9 mouse cellular contexts compared by ENCODE assay signal in the genomic region with DNA sequence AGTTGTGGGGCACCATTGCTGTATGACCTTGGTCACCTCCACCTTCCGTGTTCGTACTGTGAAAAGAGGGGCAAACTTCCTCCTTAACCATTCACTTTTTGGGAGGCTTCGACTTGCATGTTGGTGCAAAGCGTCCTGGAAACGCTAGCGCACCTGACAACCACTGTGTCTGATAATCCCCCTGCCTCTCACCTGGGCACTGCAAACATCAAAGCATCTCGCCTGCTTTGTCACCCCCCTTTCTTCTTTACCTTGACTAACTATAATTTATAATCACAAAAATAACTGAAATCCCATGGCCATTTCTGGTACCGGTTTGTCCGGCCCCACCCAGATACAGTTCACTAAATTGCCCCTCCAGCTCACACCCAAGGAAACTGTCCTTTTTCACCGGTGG. TPM values are rescaled to one million over a fixed set of nuclear protein-coding genes. Genes with fewer than 3 reads are reported as not detected.
DNase-seq lines count a peak whose midpoint lies in the region; ATAC-seq lines count a peak whose summit lies in the region.
"Had no signal": no experiment of that assay in that cellular context is flagged by ENCODE, and none has a peak within 500 bp of the region (broad histone marks: within the 10 kb centered on the region; RNA-seq: fewer than 3 reads in every experiment).

No protein-coding gene starts in this region.

- WGBS in heart, embryonic 10.5 days = 8% methylated on average over 10 of the region's 10 CpGs
- 9% methylated on average over 10 of the region's 10 CpGs for WGBS in forebrain, embryonic 11.5 days
- WGBS in liver, embryonic 12.5 days (ENCODE audit: insufficient replicate concordance) = 3% methylated on average over 10 of the region's 10 CpGs

- DNase-seq in heart, embryonic 10.5 days (ENCODE audit: low spot score) = no peak
- DNase-seq in heart, postnatal 25 days (ENCODE audit: low spot score) = no peak
- DNase-seq in 3T3-L1 (ENCODE audit: low read depth, low spot score) = peak; percentile 17
- DNase-seq in forebrain, embryonic 11.5 days (ENCODE audit: low spot score) = no peak
- no peak for DNase-seq in ovary, postnatal 14 days (ENCODE audit: low spot score)
- DNase-seq in natural killer cell, adult 2 months (ENCODE audit: low spot score in 2 of 2) = no peak
- no peak for DNase-seq in thymus, postnatal 25 days

- ATAC-seq in forebrain, embryonic 11.5 days (replicated peaks; ENCODE audit: low FRiP score) = no peak
- no peak for ATAC-seq in liver, embryonic 12.5 days

- peaks cover 8% of the 10 kb centered on the region for H3K36me3 ChIP-seq in heart, embryonic 10.5 days
- no peaks in the 10 kb centered on the region for H3K36me3 ChIP-seq in forebrain, embryonic 11.5 days (ENCODE audit: control insufficient read depth, insufficient read depth, low read length)
- peaks cover 22% of the 10 kb centered on the region for H3K36me3 ChIP-seq in liver, embryonic 12.5 days

- H3K4me1 ChIP-seq in heart, embryonic 10.5 days = peaks cover 44% of the 10 kb centered on the region
- H3K4me1 ChIP-seq in forebrain, embryonic 11.5 days (replicated peaks; ENCODE audit: control insufficient read depth, insufficient read depth, low read length) = peaks cover 15% of the 10 kb centered on the region
- peaks cover 47% of the 10 kb centered on the region for H3K4me1 ChIP-seq in liver, embryonic 12.5 days

- H3K9ac ChIP-seq in forebrain, embryonic 11.5 days (ENCODE audit: low read length) = peak overlapping the region; percentile 39
- peak overlapping the region; percentile 80 for H3K9ac ChIP-seq in liver, embryonic 12.5 days

- H3K27ac ChIP-seq in heart, embryonic 10.5 days = peak overlapping the region; percentile 92
- H3K27ac ChIP-seq in forebrain, embryonic 11.5 days (ENCODE audit: low read depth, low read length) = no peak overlapping the region
- H3K27ac ChIP-seq in liver, embryonic 12.5 days = peak overlapping the region; percentile 67

- peak overlapping the region; percentile 65 for H3K4me2 ChIP-seq in forebrain, embryonic 11.5 days (ENCODE audit: low read depth, low read length, severe bottlenecking)
- H3K4me2 ChIP-seq in liver, embryonic 12.5 days = peak overlapping the region; percentile 93

- peak overlapping the region; percentile 92 for H3K4me3 ChIP-seq in heart, embryonic 10.5 days
- H3K4me3 ChIP-seq in forebrain, embryonic 11.5 days (ENCODE audit: low read depth, low read length) = peak overlapping the region; percentile 87
- H3K4me3 ChIP-seq in liver, embryonic 12.5 days = peak overlapping the region; percentile 86

- H3K9me3 ChIP-seq in heart, embryonic 10.5 days = no peaks in the 10 kb centered on the region
- no peaks in the 10 kb centered on the region for H3K9me3 ChIP-seq in forebrain, embryonic 11.5 days (ENCODE audit: control insufficient read depth, low read length)
- H3K9me3 ChIP-seq in liver, embryonic 12.5 days (replicated peaks) = no peaks in the 10 kb centered on the region

- H3K27me3 ChIP-seq in heart, embryonic 10.5 days (ENCODE audit: insufficient read depth, poor library complexity, severe bottlenecking) = no peaks in the 10 kb centered on the region
- H3K27me3 ChIP-seq in forebrain, embryonic 11.5 days (ENCODE audit: control insufficient read depth, insufficient read depth, low read length) = no peaks in the 10 kb centered on the region
- no peaks in the 10 kb centered on the region for H3K27me3 ChIP-seq in liver, embryonic 12.5 days (replicated peaks)

- intact Hi-C loops in heart, postnatal 25 days (cut with DNase I) = loop anchor here (5.0 to 10.0 kb wide), 3 partner anchors 108 to 168 kb away; a partner anchor contains a TSS

RNA-seq across cellular contexts. Expression of a gene that starts 0.8 kb away (rescaled TPM):
- polyA plus RNA-seq in heart, embryonic 10.5 days (2016; fragmentation: Nextera tagmentation; extraction: Ambion mirVana) = 124 and 137 TPM in 2 replicates
- total RNA-seq in heart, postnatal 25 days (2021) = 10 to 100 TPM; 89.3 to 94.8 TPM
- polyA plus RNA-seq in forebrain, embryonic 11.5 days (2014; fragmentation: Nextera tagmentation; extraction: Ambion mirVana) = 204 and 232 TPM in 2 replicates
- polyA plus RNA-seq in liver, embryonic 12.5 days (2016; fragmentation: Nextera tagmentation; extraction: Ambion mirVana) = 71.5 and 72.9 TPM in 2 replicates

RNA-seq across cellular contexts. Expression of a gene that starts 2.0 kb away (rescaled TPM):
- 30.9 and 32.8 TPM in 2 replicates for polyA plus RNA-seq in heart, embryonic 10.5 days (2016; fragmentation: Nextera tagmentation; extraction: Ambion mirVana)
- total RNA-seq in heart, postnatal 25 days (2021) = 10 to 100 TPM; 12.0 to 12.6 TPM
- polyA plus RNA-seq in forebrain, embryonic 11.5 days (2014; fragmentation: Nextera tagmentation; extraction: Ambion mirVana) = 48.3 and 48.6 TPM in 2 replicates
- 12.4 TPM in 2 replicates for polyA plus RNA-seq in liver, embryonic 12.5 days (2016; fragmentation: Nextera tagmentation; extraction: Ambion mirVana)

RNA-seq across cellular contexts. Expression of a gene that starts 44.6 kb away (rescaled TPM):
- 0.51 and 0.84 TPM in 2 replicates for polyA plus RNA-seq in heart, embryonic 10.5 days (2016; fragmentation: Nextera tagmentation; extraction: Ambion mirVana)
- under 1 TPM; 0.36 to 0.70 TPM for total RNA-seq in heart, postnatal 25 days (2021)
- 1.3 and 2.7 TPM in 2 replicates for polyA plus RNA-seq in forebrain, embryonic 11.5 days (2014; fragmentation: Nextera tagmentation; extraction: Ambion mirVana)
- polyA plus RNA-seq in liver, embryonic 12.5 days (2016; fragmentation: Nextera tagmentation; extraction: Ambion mirVana) = 0.37 and 0.41 TPM in 2 replicates
- total RNA-seq: neutrophil, adult 5-6 weeks had no signal

RNA-seq across cellular contexts. Expression of a gene that starts 53.8 kb away (rescaled TPM):
- polyA plus RNA-seq in heart, embryonic 10.5 days (2016; fragmentation: Nextera tagmentation; extraction: Ambion mirVana) = 5.5 and 9.0 TPM in 2 replicates
- total RNA-seq in heart, postnatal 25 days (2021) = 1 to 10 TPM; 1.9 to 2.3 TPM
- 7.9 and 8.6 TPM in 2 replicates for polyA plus RNA-seq in forebrain, embryonic 11.5 days (2014; fragmentation: Nextera tagmentation; extraction: Ambion mirVana)
- polyA plus RNA-seq in liver, embryonic 12.5 days (2016; fragmentation: Nextera tagmentation; extraction: Ambion mirVana) = 13.2 and 14.5 TPM in 2 replicates
- total RNA-seq: neutrophil, adult 5-6 weeks had no signal

RNA-seq across cellular contexts. Expression of a gene that starts 56.2 kb away (rescaled TPM):
- 146 and 153 TPM in 2 replicates for polyA plus RNA-seq in heart, embryonic 10.5 days (2016; fragmentation: Nextera tagmentation; extraction: Ambion mirVana)
- total RNA-seq in heart, postnatal 25 days (2021) = 10 to 100 TPM; 80.9 to 87.7 TPM
- polyA plus RNA-seq in forebrain, embryonic 11.5 days (2014; fragmentation: Nextera tagmentation; extraction: Ambion mirVana) = 217 and 242 TPM in 2 replicates
- polyA plus RNA-seq in liver, embryonic 12.5 days (2016; fragmentation: Nextera tagmentation; extraction: Ambion mirVana) = 97.6 and 99.1 TPM in 2 replicates
